Mouse (Mus musculus): ENCODE measurements around the gene E2f2. TPM values are rescaled to one million over a fixed set of nuclear protein-coding genes. Genes with fewer than 3 reads are reported as not detected.

The E2f2 gene
- total RNA-seq, 2 experiments from 2014 or later, result 6.9 to 11.0 TPM

GRCm38 (mm10) chr4:136242728-136243127, 70.5 kb downstream of the E2f2 start:
- DNase-seq, result no peak

GRCm38 (mm10) chr4:136244208-136244607, 72.0 kb downstream of the E2f2 start:
- no peak for DNase-seq

Other genes starting within 250 kb of the E2f2 start
- gene Hmgcl, start 225.9 kb upstream of the E2f2 start, total RNA-seq (2021), result 10 to 100 TPM; 43.7 to 49.2 TPM
- gene Gale, start 208.7 kb upstream of the E2f2 start, total RNA-seq (2021), result 1 to 10 TPM; 2.8 to 4.0 TPM
- 10 to 100 TPM; 31.4 to 35.0 TPM for gene Lypla2, start 199.8 kb upstream of the E2f2 start, total RNA-seq (2021)
- gene Pithd1, start 185.1 kb upstream of the E2f2 start, total RNA-seq (2021), result 10 to 100 TPM; 22.0 to 23.5 TPM
- gene Eloa, start 150.6 kb upstream of the E2f2 start, total RNA-seq (2021), result 10 to 100 TPM; 50.2 to 51.4 TPM
- gene Rpl11, start 119.0 kb upstream of the E2f2 start, total RNA-seq (2021), result 100 to 1,000 TPM; 419 to 459 TPM
- 10 to 100 TPM; 33.3 to 48.8 TPM for gene Id3, start 28.9 kb upstream of the E2f2 start, total RNA-seq (2021)
- gene Asap3, start 34.0 kb downstream of the E2f2 start, total RNA-seq (2021), result 10 to 100 TPM in 1 of 2 experiments, 1 to 10 TPM in 1; 7.2 to 10.1 TPM
- gene Tcea3, start 75.3 kb downstream of the E2f2 start, total RNA-seq (2021), result 100 to 1,000 TPM; 199 to 247 TPM
- gene Zfp46, start 112.3 kb downstream of the E2f2 start, total RNA-seq (2021), result 10 to 100 TPM; 44.5 to 48.7 TPM
- 10 to 100 TPM; 40.9 to 53.0 TPM for gene Hnrnpr, start 138.5 kb downstream of the E2f2 start, total RNA-seq (2021)

All from gastrocnemius, postnatal 10 days (tissue).